Mouse (Mus musculus): ENCODE results near the gene Plpp1.

Gene Plpp1

GRCm38 (mm10) chr13:112818125-112818524 lies 17.5 kb downstream of the Plpp1 start:
- DNase-seq (ENCODE audit: low spot score), result no peak

GRCm38 (mm10) chr13:112822413-112822812 lies 21.8 kb downstream of the Plpp1 start:
- DNase-seq (ENCODE audit: low spot score), result no peak

DNA sequence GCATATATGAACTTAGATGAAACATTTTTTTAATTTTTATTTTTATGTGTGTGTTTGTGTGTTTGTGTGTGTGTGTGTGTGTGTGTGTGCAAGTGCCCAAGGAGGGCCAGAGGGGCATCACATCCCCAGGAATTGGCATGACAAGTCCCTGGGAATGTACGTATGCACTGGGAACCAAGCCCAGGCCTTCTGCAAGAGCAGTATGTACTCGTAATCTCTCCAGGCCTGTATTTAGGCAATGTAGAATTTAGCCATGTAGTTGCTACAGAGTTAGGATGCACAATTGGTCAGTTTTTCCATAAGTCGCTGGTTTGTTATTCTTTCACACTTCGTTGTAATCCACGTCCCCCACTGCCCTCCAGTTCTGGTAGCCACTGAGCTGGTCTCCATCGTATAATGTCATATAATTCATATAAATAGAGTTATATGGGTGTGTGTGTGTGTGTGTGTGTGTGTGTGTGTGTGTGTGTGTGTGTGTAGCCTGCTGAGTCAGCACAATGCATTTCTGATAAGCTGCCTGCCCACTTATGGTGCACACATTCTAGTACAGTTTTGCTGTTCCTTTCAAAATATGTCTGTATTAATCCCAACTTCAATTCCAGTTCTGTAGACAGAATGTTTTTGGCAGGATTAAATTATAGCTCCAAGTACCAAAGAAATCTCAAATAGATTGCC lies 22.8 kb downstream of the Plpp1 start:
- DNase-seq (ENCODE audit: low spot score), result no peak

DNA sequence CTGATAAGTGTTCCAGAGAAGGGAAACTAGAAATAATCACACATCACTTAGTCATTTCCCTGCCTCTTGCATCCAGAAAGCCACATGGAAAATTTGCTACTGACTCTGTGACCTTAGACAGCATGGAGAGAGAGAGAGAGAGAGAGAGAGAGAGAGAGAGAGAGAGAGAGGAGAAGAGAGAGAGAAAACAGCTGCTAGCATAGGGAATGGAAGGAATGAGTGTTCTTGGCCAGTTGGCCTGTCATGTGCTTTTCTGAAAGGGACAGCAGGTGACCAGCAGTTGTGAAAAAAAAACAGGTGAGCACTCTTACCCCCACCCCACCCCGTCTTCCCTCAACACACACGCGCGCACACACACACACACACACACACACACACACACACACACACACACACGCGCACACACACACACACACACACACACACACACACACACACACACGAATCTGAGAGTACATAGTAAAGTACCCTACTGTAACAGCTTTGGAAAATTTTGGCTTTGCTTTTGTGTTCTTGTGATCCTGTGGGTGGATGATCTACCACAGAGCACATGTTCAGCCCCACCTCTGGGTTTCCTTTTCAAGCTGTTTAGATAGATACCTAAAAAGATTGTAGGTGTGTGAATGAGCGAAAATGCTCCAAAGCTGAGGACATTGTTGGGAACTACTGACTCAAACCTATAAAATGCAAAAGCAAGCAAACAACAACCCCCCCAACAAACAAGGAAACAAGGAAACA lies 23.5 kb downstream of the Plpp1 start:
- no peak for DNase-seq (ENCODE audit: low spot score)

- no peak for DNase-seq (ENCODE audit: low spot score)
Observed at GRCm38 (mm10) chr13:112825479-112825878, 24.9 kb downstream of the Plpp1 start.

DNA sequence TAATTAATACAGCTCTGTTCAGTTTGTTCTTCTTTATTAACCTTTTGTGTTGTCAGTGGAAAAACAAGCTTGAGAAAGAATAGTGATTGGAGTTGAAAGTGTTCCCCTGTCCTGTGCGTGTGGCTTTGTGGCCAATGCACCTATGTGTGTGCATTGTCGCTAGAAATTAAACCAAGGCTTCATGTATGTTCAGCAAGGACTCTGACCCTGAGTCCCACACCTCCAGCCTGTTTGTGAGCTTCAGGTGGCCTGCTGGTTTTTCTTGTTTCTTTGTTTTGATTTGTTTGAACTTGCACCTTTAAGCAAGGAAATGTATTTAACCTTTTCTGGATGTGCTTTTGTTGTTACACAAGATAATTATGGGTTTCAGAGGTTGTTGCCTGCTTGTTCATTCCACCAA lies 29.0 kb downstream of the Plpp1 start:
- DNase-seq (ENCODE audit: low spot score), result no peak

GRCm38 (mm10) chr13:112832589-112832988 lies 32.0 kb downstream of the Plpp1 start:
- no peak for DNase-seq (ENCODE audit: low spot score)

- no peak for DNase-seq (ENCODE audit: low spot score)
Observed at GRCm38 (mm10) chr13:112833253-112833894, 32.8 kb downstream of the Plpp1 start.

DNA sequence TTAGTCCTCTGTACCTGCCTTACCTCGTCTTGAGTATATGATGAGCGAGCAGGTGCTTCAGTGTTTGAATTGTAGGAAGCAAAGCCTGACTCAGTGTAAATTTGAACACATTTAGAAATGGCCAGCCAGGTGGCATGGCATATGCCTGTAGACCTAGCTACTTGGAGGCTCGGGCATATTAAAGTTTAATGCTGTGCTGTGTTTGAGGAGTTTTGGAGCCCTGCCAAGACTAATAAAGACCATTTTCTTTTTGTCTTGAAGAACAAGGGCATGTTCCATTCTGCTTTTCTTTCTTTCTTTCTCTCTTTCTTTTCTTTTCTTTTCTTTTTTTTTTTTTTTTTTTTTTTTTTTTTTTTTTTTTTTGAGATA lies 33.3 kb downstream of the Plpp1 start:
- no peak for DNase-seq (ENCODE audit: low spot score)

DNA sequence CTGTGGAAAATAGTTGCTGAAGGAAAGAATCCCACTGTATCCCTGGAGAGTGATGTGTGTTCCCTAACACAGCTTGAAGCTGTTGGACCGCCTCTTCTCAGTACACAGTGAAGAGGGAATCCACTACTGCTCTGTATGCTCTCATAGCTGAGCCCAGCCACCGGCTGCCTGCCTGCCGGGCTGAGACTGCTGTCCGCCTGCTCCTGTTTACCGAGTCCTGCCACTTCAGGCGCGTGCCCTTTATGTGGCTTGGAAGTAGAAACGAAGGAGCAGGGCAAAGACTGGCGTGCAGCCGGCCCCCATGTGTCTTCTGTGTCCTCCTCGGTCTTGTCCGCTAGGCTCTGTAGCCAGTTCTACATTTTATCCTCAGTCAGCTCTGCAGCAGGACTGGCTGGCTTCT lies 34.5 kb downstream of the Plpp1 start:
- no peak for DNase-seq (ENCODE audit: low spot score)

DNA sequence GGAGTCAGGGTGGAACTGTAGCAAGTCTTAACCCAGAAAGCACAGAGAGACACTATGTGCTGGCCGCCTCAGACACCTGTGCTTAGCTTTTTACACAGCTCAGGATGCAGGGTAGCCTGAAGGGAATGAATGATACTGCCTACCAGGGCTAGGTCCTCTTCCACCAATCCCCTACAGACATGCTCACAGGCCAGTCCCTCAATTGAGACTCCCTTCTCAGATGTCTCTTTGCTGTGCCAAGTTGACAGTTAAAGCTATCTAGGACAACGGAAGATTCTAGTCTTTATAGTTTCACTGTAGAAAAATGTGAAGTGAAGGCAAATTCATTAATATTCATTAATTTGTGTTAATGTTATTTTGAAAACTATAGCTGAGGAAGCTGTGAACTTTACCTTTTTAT lies 36.4 kb downstream of the Plpp1 start:
- no peak for DNase-seq (ENCODE audit: low spot score)

DNA sequence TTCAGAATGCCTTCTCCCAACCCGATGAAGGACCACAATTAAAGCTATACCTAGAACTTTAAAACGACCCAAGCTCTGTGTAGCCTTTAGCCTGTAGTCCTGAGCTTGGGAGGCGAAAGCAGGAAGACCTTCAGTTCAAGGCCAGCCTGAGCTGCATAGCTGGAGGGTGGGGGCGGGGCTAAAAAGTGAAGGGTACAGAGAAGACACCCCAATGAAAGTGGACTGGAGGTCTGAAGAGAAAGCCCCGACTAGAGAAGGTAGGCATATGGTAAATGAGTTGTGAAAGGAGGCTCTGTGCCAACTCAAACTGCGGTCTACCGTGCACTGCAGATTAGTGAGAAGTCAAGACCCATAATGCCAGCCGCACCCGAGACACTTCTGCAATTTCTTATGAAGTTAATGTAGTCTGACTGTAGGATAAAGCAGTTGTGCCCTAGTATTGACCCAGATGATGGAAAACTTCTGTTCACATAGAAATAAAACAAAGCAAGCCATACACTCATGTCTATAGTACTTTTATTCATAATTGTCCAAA lies 37.1 kb downstream of the Plpp1 start:
- DNase-seq (ENCODE audit: low spot score), result no peak

DNA sequence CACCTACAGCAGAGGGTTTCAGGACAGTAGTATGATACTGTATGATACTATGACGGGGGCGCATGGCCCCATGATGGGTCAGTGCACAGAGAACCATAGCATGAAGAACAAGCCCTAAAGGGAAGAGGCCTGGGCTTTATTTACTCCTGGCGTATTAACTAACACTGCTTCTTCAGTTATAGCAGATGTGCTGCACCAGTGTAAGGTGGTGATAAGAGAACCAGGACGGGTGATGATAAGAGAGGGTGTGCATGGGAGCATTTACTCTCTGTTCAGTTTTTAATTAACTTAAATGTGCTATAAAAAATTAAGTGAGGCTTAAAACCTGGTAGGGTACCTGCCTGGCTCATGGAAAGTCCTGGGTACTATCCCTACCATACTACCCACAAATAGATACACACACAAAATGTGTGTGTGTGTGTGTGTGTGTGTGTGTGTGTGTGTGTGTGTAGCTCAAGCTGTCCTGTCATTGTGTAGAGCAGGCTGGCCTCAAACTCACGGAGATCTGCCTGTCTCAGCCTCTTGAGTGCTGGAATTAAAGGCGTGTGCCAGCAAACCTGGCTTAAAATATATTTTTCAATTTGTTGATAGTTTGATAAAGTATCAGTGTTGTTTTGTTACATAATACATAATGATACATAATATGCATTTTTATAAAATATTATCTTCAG lies 38.1 kb downstream of the Plpp1 start:
- DNase-seq (ENCODE audit: low spot score), result no peak

DNA sequence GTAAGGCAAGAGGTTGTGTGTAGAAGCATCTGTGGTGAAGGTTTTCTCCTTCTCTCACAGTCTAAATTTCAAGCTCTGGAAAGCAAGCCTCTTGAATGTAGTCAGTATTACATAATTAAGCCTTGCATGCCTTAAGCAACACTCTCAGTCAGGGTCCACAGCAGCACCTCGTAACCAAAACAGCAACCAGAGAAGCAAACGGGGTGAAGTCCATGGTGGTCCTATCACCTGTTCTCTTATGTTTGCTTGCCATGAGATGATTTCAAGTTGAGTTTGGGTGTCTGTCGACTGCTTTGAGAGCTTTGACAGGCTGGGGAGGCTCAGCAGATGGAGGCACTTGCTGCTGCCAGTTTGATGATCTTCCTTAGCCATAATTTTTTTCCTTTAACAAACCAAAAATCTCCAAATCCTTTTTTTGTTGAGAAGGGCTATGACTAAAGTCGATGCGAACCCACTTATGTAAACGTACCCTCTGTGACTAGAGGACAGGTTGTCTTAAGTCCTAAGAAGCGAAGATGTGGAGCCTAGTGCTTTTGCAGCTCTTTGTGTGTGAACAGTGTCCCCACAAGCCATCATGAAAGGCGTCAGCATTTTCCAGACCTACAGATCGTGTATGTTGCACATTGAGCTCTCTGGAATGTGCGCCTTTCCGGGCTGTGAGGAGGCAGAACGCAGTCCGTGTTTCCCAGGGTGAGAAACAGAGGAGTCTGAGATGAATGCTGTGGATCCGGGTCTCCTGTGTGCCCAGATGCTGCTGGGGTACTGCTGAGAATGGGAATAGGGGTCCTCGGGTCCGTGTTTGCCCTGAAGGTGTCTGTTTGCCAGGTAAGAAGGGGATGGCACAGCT lies 39.9 kb downstream of the Plpp1 start:
- DNase-seq (ENCODE audit: low spot score), result no peak

- DNase-seq (ENCODE audit: low spot score), result no peak
Observed at GRCm38 (mm10) chr13:112845931-112846330, 45.3 kb downstream of the Plpp1 start.

DNA sequence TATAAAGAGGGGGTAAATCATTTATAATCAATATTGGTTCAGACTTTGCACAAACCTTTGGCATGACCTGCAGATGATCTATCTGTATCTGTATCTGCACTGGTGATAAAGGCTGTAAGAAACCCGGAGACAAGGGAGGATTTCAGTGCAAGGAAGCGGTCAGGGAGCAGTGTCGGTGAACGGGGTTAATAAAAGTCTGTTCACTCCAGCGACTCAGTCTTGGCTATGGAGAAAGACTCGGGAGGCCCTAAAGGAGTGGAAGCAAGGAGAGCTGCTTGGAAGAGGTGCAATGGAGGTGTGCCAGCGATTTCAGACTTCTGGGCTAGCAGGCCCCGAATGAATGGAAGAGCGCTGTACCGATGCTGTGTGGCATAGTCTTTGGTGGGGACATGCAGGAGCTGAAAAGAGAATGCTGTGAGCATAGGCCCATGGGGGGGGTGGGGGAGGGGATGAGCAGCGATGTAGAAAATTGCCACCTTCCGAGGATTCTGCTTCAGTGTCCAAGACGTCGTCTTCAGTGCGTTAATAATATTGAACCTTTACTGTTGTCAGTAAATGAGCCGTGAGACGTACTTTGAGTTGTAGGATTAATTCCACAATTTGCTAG lies 53.2 kb downstream of the Plpp1 start:
- no peak for DNase-seq (ENCODE audit: low spot score)

DNA sequence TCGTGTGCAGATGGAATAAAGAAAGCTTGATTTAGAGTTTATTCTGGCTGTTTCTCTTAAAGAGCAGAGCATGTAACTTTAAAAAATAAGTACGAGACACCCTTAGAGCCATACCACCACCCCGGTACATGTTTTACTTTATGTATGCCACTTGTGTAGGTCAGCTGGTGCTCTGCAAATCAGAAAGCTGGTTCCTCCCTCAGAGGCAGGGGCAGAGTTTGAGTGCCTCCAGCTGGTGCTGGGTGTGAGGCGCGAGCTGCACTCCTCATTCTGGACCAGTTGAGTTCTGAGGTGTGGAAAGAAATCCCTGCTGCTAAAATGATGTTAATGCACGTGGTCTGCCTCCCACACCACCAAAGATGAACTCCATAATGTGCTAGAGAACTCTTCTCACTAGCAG lies 53.8 kb downstream of the Plpp1 start:
- no peak for DNase-seq (ENCODE audit: low spot score)

DNA sequence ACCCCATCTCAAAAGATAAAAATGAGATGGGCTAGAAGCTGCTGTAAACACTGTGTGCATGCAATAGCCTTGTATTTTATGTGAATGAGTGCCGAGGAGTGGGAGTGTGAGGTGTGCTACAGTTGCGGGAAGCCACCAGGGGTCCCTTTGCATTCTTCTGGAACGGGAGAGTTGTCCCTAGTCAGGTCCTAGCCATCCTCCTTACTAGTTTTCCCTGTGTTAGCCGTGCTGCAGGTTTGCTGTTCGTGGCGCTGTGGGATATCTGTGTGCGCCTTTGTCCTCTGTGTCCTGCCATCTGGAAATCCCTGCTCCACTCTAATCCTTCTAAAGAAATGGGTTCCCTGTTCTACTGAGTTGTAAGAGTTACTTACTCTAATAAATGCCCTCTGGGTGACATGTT lies 57.3 kb downstream of the Plpp1 start:
- DNase-seq (ENCODE audit: low spot score), result no peak

GRCm38 (mm10) chr13:112859574-112860134 lies 59.1 kb downstream of the Plpp1 start:
- DNase-seq (ENCODE audit: low spot score), result no peak

DNA sequence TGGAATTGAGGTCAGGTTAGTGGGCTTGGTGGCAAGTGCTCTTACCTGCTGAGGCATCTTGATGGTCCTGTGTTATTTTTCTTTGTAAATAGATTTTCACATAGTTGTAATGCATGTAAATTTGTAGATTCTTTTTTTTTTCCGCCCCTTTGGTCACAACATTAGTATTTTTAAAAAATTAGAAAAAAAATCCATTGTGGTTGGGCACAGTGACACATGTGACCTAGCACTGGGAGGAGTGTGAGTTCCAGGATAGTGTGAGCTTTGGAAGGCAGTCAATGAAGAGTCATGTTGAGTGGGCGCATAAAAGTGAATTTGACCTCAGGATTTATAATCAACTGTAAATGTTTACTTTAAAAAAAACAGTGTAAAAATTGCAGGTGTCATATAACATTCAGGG lies 59.8 kb downstream of the Plpp1 start:
- no peak for DNase-seq (ENCODE audit: low spot score)

GRCm38 (mm10) chr13:112860911-112861310 lies 60.3 kb downstream of the Plpp1 start:
- no peak for DNase-seq (ENCODE audit: low spot score)

Data from testis, postnatal 14 days (tissue).